Mouse (Mus musculus) erythroblast, embryonic 14.5 days (primary cell): Measurements from ENCODE around the gene Ece1.
"Not testable (repeated sequence)": the region's sequence is repeated elsewhere in the genome, so short reads cannot be mapped to it uniquely, and the experiment has no call there.

Experiments used
- GATA1 ChIP-seq: IDR thresholded peaks from 2 replicates; pipeline ENCODE4 v1.6.1; 2012; ENCODE audit warnings: low read length, inconsistent platforms, mixed read lengths
- TAL1 ChIP-seq: IDR thresholded peaks from 3 replicates; pipeline ENCODE4 v1.6.1; 2012; ENCODE audit warnings: low read length, inconsistent platforms, mixed read lengths

DNA sequence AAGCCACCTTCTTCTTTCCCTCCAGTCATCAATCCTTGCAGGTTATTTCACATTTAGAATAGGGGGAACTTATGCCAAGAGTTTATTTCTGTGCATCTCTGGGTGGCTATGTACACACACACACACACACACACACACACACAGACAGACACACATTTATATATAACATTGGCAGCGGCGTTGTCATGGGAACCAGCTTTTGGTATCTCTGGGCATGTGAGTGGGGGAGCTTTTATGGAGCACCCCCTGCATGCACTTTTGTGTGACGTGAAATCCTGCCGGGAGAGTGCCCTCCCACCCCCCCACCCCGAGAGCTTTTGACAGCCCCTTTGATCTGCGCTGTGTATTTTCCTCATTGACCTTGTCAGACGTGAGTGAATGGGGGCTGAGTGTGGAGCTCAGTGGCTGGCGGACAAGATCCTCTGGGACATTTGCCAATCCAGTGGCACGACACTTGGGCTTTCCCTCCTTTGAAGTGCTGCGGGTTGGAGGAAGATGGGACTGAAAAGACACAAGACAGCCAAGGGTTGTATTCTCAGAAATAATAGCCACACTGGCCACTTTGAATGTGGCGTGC, 108.7 kb downstream of the Ece1 start:
- TF ChIP-seq GATA1, TAL1: not testable (repeated sequence)
